Mouse (Mus musculus) heart, adult 8-10 months (tissue): ENCODE measurements around the gene 1700025G04Rik. TPM values are rescaled to one million over a fixed set of nuclear protein-coding genes. Genes with fewer than 3 reads are reported as not detected.

ENCODE experiments used
- DNase-seq: peaks from one replicate; pipeline ENCODE4 v3.0.0; 2022; ENCODE audit warnings: low spot score
- total RNA-seq, 4 experiments: library from RNA; stranded (reverse); gene quantifications; 2 replicates each; pipeline ENCODE4 v1.2.4; 2022

Gene 1700025G04Rik
- total RNA-seq, 4 experiments from 2014 or later, result 37.1 to 52.9 (median 46.2) TPM

DNA sequence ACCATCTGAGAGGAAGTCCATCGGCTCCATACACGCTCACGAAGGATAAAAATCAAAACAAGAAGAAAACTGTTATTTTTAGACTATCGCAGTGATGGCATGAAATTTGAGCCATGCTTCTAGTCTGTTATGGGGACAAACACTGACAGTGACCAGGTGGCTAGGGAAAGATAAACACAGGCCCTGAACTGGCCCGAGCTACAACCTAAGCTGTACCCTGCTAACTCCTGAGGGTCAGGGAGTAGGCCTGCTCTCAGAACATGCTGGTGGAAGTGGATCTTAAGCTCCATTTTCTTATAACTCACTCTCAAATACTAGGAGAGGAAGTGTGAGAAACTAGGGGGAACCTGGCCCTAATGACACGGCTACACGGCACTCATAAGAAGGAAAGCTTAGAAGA lies 126.7 kb downstream of the 1700025G04Rik start:
- no peak for DNase-seq

DNA sequence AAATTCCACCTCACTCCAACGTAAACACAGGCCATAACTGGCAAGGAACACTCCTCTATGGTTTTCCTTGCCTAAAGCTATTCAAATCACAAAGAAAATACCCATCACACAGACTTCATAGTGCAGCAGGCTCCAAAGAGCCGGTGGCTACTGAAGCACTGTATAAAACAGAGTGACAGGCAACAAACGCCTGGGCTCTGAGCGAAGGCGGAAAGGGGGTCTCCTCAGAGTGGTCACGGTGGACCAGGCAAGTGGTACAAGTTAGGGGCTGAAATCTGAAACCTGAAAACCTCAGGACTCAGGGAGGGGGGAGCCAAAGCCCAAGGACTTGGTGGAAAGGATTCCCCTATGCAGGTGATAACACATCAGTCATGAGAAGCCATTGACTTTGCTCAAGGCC lies 127.8 kb downstream of the 1700025G04Rik start:
- no peak for DNase-seq

DNA sequence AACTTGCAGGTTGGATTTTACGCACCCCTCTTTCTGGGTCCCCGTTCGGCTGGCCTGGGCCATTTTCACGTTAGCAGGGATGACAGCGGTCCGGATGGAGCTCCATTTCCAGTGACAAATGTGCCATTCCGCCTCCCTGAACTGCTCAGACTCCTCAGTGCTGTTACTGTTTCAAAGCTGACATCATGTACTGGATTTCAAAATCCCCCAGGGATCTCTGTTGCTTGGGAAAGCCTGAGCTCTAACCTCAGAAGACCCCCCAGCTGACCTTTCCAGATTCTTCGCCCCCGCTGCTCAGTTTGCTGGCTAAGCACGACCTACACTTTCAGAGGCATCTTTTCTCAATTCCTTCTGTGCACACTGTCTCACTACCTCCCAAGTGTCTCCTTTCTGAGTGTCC lies 128.7 kb downstream of the 1700025G04Rik start:
- DNase-seq, result peak; percentile 47

DNA sequence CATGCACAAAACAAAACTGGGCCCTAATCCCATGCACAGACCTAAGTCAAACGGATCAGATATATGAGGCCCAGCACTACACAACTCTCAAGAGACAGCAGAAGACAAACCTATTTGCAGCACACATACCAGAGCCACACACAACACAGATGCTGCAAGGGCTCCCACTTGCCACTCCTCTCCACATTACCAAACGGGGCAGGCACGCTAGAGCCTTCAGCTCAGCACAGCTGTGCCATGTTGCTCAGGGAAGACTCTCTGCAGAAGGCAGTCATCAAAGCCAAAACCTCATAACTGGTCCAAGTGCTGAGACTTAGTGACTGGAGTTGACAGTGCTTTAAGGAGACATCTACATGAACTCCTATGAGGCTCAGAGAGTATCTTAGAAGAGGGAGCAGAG lies 130.9 kb downstream of the 1700025G04Rik start:
- DNase-seq, result no peak

DNA sequence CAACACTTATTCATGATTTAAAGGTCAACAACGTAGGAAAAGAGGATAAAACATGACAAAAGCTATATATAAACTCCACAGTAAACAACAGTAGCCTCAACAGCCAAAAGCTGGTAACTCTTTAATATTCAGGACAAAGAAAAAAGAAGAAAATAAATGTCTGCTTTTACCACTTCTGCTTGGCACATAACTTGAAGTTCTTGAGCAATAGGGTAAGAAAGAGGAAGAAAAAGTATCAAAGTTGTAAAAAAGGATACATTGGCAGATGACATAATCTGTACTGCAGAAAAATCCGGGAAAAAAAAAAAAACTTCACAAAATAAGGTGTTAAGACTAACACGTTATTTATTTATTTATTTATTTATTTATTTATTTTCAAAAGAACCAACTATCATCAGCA lies 131.5 kb downstream of the 1700025G04Rik start:
- no peak for DNase-seq

- no peak for DNase-seq
Measured at GRCm38 (mm10) chr1:151957669-151958068, 132.3 kb downstream of the 1700025G04Rik start.

GRCm38 (mm10) chr1:151955866-151956265 lies 134.1 kb downstream of the 1700025G04Rik start:
- no peak for DNase-seq

GRCm38 (mm10) chr1:151953563-151953962 lies 136.4 kb downstream of the 1700025G04Rik start:
- DNase-seq, result peak; percentile 78

DNA sequence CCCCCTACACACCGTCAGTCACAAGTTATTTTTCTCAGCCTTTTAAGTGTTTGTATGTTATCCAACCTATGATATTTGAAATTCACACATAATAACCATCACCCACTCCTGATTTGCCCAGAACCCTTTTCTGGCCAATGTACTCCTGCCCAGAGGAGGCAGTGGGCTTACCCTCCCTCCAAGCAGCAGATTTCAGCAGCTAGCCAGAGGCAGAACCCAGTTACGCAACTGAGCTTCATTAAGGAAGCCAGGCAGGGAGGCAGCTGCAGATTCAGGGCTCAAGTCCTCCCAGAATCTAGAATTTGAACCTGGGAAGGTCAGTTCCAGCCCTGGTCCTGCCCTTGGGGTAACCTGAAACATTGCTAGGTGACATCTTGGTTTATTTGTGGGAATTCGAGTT lies 141.9 kb downstream of the 1700025G04Rik start:
- DNase-seq, result no peak

DNA sequence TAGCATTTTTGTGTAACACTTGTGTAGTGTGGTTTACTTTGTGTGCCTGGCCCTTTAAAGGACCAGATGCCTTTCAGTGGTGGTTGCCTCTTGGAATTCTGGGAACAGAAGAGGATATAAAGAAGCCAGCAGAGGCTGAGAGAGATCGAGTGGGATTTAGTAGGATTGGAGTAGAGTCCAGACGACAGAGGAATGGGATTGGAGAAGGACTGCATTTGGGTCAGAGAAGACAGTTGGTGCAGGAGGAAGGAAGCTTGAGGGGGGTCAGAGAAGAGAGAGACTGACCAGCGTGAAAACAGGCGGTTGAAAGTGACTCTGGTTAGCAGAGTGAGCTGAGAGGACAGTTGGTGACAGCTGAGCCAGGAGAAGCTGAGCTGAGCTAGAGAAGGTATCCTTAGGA lies 142.4 kb downstream of the 1700025G04Rik start:
- DNase-seq, result peak; percentile 40

- DNase-seq, result no peak
Measured at GRCm38 (mm10) chr1:151944457-151945223, 145.3 kb downstream of the 1700025G04Rik start.

DNA sequence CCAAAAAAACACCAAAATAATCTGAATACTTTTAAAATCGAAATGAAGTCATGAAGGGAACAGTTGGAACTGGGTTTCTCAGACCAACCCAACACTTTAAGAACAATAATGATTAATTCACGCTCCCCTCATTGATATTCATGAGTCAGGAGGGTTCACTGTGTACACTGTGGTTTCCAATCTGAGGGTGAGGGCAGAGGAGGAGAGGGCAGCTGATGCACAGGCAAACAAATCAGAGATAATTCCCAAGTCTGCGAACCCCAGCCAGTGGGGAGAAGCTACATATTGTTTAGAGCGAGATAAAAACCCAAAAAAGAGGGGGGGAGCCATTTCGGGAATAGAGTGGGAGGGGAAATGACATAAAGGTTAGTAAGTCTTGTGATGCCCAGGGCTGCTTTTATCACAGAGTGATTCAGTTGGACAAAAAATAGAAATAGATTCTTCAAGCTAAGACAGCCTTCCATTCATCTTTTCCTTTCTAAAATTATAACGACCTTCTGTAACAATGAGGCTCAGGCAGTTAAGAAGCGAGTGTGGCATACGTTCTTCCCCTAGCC lies 146.2 kb downstream of the 1700025G04Rik start:
- no peak for DNase-seq

DNA sequence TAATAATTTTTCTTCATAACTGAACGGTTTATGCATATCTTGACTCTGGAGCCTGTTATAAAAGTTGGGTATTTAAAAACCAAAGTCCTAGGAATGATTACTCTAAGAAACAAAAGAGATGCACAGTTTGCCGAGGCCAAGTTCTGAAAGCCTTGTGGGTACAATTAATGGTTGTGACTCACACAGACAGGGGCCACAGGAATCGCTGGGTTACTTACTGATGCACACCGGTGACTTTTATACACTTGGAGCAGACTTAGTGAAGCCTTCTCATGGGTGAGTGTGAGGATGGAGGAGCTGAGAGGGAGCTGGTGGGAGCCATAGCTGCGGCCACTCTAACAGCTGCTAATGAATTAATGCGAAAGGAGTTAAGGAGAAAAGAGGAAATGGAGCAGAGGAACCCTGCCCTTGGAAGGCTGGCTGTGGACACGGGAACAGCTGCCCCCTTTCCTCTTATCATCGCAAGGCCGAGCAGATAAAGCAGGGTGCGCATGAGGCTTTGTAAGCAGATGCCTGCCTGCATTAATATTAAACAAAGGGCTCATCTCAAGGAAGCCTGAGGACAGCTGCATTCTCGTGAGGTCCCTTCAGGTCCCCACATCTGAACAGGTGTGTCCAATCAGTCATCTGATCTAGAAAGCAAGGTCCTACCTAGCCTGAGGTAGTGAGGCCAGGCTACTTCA lies 146.8 kb downstream of the 1700025G04Rik start:
- no peak for DNase-seq

DNA sequence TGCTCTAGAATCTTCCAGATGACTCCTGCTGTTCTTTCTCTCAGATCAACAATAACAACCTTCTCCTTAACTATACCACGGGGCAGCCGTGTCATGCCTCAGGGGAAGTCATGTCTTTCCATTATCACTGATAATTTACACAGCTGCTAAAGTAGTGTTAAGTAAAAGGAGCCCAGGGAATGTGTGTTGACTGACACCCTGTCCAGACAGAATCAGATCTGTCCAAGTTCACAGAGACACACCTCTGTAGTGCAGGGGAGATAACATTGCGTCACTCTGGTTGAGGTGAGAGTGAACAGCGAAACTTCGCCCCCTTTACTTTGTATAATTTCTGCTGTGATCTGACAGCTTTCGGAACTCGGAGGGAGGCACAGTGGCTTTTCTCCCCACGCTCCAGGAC lies 149.9 kb downstream of the 1700025G04Rik start:
- no peak for DNase-seq

- DNase-seq, result no peak
Measured at GRCm38 (mm10) chr1:151939510-151939909, 150.4 kb downstream of the 1700025G04Rik start.

DNA sequence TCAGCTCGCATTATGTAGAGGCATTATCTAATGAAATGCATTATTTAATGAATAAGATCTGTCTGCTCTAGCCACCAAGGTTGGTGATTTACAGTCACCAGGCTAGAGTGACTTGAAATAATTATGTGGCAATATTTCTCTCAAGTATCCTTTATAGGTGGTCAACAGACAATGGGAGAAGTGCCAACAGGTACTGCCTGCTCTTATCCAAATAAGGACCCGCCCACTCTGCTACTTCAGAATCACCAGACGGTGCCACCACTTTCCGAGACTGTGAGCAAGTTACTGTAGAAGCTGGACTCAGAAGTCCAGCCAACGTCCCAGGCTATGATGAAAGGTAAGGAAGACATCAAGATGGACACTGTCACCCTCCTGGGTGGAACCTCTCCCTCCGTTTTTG lies 156.3 kb downstream of the 1700025G04Rik start:
- DNase-seq, result no peak

- DNase-seq, result no peak
Measured at GRCm38 (mm10) chr1:151926826-151927225, 163.1 kb downstream of the 1700025G04Rik start.

DNA sequence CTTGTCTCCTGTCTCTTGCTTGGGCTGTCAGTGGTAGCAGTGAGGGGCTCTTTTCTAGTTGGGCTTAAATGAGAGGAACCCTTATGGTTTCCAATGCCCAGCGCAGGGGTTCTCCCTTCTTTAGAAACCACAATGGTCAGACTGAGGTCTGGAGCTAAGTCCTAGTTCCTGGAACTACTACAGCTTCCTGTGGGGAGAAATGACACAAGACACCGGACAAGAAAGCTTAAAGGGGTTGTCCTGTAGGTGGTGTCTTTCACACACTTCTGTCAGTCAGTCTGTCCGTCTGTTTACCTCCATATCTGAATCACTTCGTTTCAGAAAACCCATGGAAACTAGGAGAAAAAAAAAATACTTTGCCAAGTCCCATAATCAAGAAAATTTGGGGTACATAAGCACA lies 163.8 kb downstream of the 1700025G04Rik start:
- DNase-seq, result no peak

DNA sequence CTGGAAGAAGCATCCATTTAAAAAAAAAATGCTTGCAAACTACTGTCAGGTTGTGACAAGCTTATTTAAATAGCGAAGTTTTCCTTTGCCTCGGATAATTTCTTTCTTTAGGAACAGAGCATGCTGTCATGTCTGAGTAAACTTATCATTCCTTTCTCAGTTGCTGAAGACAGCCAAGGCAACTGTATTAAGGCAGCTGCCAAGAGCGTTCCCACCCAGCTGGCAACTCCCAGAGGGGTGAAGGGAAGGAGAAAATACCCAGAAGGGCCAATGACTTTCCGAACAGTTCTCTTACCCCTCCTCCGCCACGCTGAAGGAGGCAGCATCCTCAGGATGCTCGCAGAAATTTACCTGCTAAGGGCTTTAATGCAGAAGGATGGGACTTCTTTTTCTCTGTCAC lies 164.2 kb downstream of the 1700025G04Rik start:
- no peak for DNase-seq

GRCm38 (mm10) chr1:151918806-151919357 lies 171.0 kb downstream of the 1700025G04Rik start:
- DNase-seq, result no peak

GRCm38 (mm10) chr1:151917736-151918135 lies 172.2 kb downstream of the 1700025G04Rik start:
- no peak for DNase-seq

DNA sequence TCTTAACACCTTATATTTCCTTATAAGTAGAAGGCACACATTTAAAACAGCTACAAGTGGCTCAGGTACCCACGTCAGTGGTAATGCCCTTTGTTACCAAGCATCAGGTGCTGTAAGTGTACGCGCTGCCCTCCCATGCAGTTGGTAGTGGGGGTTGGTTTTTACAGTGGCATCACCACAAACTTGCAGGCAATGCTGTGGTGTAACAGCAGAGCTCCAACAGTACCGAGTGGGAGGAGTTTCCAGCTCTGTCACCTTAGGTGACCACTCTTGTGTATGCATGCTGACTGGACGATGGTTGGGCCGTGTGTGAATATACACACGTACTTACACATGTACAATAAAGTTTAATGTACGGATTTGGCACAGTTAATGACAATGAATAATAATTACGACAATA lies 175.4 kb downstream of the 1700025G04Rik start:
- DNase-seq, result no peak

GRCm38 (mm10) chr1:151907014-151907413 lies 182.9 kb downstream of the 1700025G04Rik start:
- no peak for DNase-seq
